Mouse (Mus musculus): ENCODE measurements around the gene Ran. TPM values are rescaled to one million over a fixed set of nuclear protein-coding genes. Genes with fewer than 3 reads are reported as not detected.

The Ran gene
- polyA plus RNA-seq, 1 experiment from 2014 or later = 341 TPM

- Histone ChIP-seq H3K9ac (no peak overlapping the region), H3K27ac (replicated peaks) (no peak overlapping the region), H3K27me3 (no peaks in the 10 kb centered on the region), H3K4me3 (no peak overlapping the region), H3K9me3 (no peaks in the 10 kb centered on the region), H3K4me2 (no peak overlapping the region), H3K4me1 (replicated peaks) (peaks cover 16% of the 10 kb centered on the region), H3K36me3 (no peaks in the 10 kb centered on the region)
- ATAC-seq (ENCODE audit: low FRiP score, low read depth) = no peak
- WGBS = 80% methylated on average over 9 of the region's 9 CpGs
These were observed 46.1 kb downstream of the Ran start for GRCm38 (mm10) chr5:129065946-129066345.

- ATAC-seq (ENCODE audit: low FRiP score, low read depth) = no peak
- no peak overlapping the region for H3K9ac ChIP-seq
- H3K36me3 ChIP-seq = no peaks in the 10 kb centered on the region
- H3K4me2 ChIP-seq = no peak overlapping the region
- peaks cover 23% of the 10 kb centered on the region for H3K4me1 ChIP-seq (replicated peaks)
- H3K4me3 ChIP-seq = no peak overlapping the region
- 91% methylated on average over 8 of the region's 8 CpGs for WGBS
- H3K27me3 ChIP-seq = no peaks in the 10 kb centered on the region
- H3K9me3 ChIP-seq = no peaks in the 10 kb centered on the region
- H3K27ac ChIP-seq (replicated peaks) = no peak overlapping the region
These were observed 46.8 kb downstream of the Ran start for GRCm38 (mm10) chr5:129066541-129067230.

GRCm38 (mm10) chr5:129067231-129067834 is 47.5 kb downstream of the Ran start:
- ATAC-seq (ENCODE audit: low FRiP score, low read depth) = no peak
- Histone ChIP-seq H3K4me2 (no peak overlapping the region), H3K4me3 (no peak overlapping the region), H3K27me3 (no peaks in the 10 kb centered on the region), H3K36me3 (no peaks in the 10 kb centered on the region), H3K4me1 (replicated peaks) (peaks cover 29% of the 10 kb centered on the region), H3K9me3 (no peaks in the 10 kb centered on the region), H3K27ac (replicated peaks) (no peak overlapping the region), H3K9ac (no peak overlapping the region)
- WGBS = 79% methylated on average over 13 of the region's 13 CpGs

GRCm38 (mm10) chr5:129071761-129072280 is 52.0 kb downstream of the Ran start:
- Histone ChIP-seq H3K9ac (no peak overlapping the region), H3K4me1 (replicated peaks) (peaks cover 16% of the 10 kb centered on the region), H3K4me3 (no peak overlapping the region), H3K9me3 (no peaks in the 10 kb centered on the region), H3K4me2 (0 out of 2 replicates have a peak overlapping the region, but pooled peaks have one; percentile 1), H3K27ac (replicated peaks) (peak overlapping the region; percentile 36), H3K27me3 (no peaks in the 10 kb centered on the region), H3K36me3 (no peaks in the 10 kb centered on the region)
- no peak for ATAC-seq (ENCODE audit: low FRiP score, low read depth)
- WGBS = 52% methylated on average over 14 of the region's 14 CpGs

- Histone ChIP-seq H3K9me3 (no peaks in the 10 kb centered on the region), H3K9ac (no peak overlapping the region), H3K27ac (replicated peaks) (no peak overlapping the region), H3K4me1 (replicated peaks) (peaks cover 16% of the 10 kb centered on the region), H3K4me2 (no peak overlapping the region), H3K36me3 (no peaks in the 10 kb centered on the region), H3K4me3 (no peak overlapping the region), H3K27me3 (no peaks in the 10 kb centered on the region)
- no peak for ATAC-seq (ENCODE audit: low FRiP score, low read depth)
- WGBS = 81% methylated on average over 6 of the region's 6 CpGs
These were observed 53.5 kb downstream of the Ran start for GRCm38 (mm10) chr5:129073404-129073803.

Other genes with a start within 250 kb of the Ran start
- 6.6 and 7.3 TPM in 2 replicates for gene Rimbp2, start 66.6 kb upstream of the Ran start, polyA plus RNA-seq (2015; fragmentation: Nextera tagmentation; extraction: Ambion mirVana)
- 16.8 and 17.9 TPM in 2 replicates for gene Stx2, start 11.5 kb upstream of the Ran start, polyA plus RNA-seq (2015; fragmentation: Nextera tagmentation; extraction: Ambion mirVana)
- gene Adgrd1, start 76.7 kb downstream of the Ran start, polyA plus RNA-seq (2015; fragmentation: Nextera tagmentation; extraction: Ambion mirVana) = 0.14 and 0.18 TPM in 2 replicates

All from hindbrain, embryonic 15.5 days (tissue).